Mouse (Mus musculus) CH12.LX (cell line): ENCODE measurements at regions not wholly inside any gene's neighbourhood (a gene's known extent, or its start where the extent isn't known, plus 50 kb on each side); places are given as distances from the start of the nearest gene placed in this dataset.

ENCODE experiments used
- DNase-seq: peaks from one replicate; pipeline ENCODE4 v3.0.0-alpha.2; 2013; ENCODE audit errors: extremely low read depth
- H3K27ac ChIP-seq: 2 replicates; pipeline ENCODE4 v1.5.1; 2012; ENCODE audit warnings: low read depth, mild to moderate bottlenecking, control low read depth, moderate library complexity; ENCODE audit not compliant: insufficient read depth
- H3K27me3 ChIP-seq: replicated peaks from 2 replicates; pipeline ENCODE3; 2012; ENCODE audit warnings: inconsistent platforms
- H3K36me3 ChIP-seq, 2 experiments: replicated peaks in 1 of 2; 2 replicates each; pipeline versions ENCODE3 to v1.6.1; 2012; ENCODE audit warnings: inconsistent platforms in 1 of 2, low read length in 1 of 2, mild to moderate bottlenecking in 1 of 2, mixed read lengths in 1 of 2, moderate library complexity in 1 of 2; ENCODE audit not compliant: control insufficient read depth in 1 of 2, insufficient read depth in 1 of 2
- H3K4me1 ChIP-seq, 2 experiments: 2 replicates each; pipeline ENCODE4 v1.6.1; 2012; ENCODE audit warnings: inconsistent platforms in 1 of 2, moderate library complexity in 1 of 2; ENCODE audit not compliant: insufficient read depth in 2 of 2, control insufficient read depth in 1 of 2
- H3K4me2 ChIP-seq: 2 replicates; pipeline ENCODE4 v1.6.1; 2012; ENCODE audit warnings: low read depth, mild to moderate bottlenecking, control low read depth; ENCODE audit not compliant: poor library complexity, insufficient read depth, severe bottlenecking
- H3K4me3 ChIP-seq, 3 experiments: fragments of 150-350 bp in 1 of 3; sonication (generic) in 1 of 3; replicated peaks in 1 of 3; 2 replicates each; pipeline versions ENCODE3 to v1.5.1; 2011 to 2012; ENCODE audit warnings: low read depth in 2 of 3, low read length in 2 of 3, mild to moderate bottlenecking in 2 of 3, moderate library complexity in 2 of 3, control low read depth in 1 of 3, improper control_type of control experiment in 1 of 3, inconsistent platforms in 1 of 3, mixed read lengths in 1 of 3; ENCODE audit not compliant: poor library complexity in 1 of 3
- H3K79me2 ChIP-seq: replicated peaks from 2 replicates; pipeline ENCODE4 v1.6.1; 2012; ENCODE audit warnings: mild to moderate bottlenecking, moderate library complexity; ENCODE audit not compliant: control insufficient read depth, poor library complexity, insufficient read depth, severe bottlenecking; ENCODE audit errors: extremely low read depth
- H3K9ac ChIP-seq: 2 replicates; pipeline ENCODE4 v1.6.1; 2012; ENCODE audit warnings: low read depth, mild to moderate bottlenecking, control low read depth, moderate library complexity; ENCODE audit not compliant: insufficient read depth
- H3K9me3 ChIP-seq: replicated peaks from 2 replicates; pipeline ENCODE3; 2012; ENCODE audit warnings: low read length, inconsistent platforms, mixed read lengths
- BHLHE40 ChIP-seq: IDR thresholded peaks from 2 replicates; pipeline ENCODE4 v1.6.1; 2011; ENCODE audit warnings: mild to moderate bottlenecking, low read depth, low read length, improper control_type of control experiment
- CHD1 ChIP-seq: IDR thresholded peaks from 2 replicates; pipeline ENCODE4 v1.6.1; 2012; ENCODE audit warnings: low read depth, low read length, improper control_type of control experiment, inconsistent platforms
- E2F4 ChIP-seq: IDR thresholded peaks from 2 replicates; pipeline ENCODE4 v1.6.1; 2011; ENCODE audit warnings: low read depth, low read length, improper control_type of control experiment; ENCODE audit not compliant: insufficient replicate concordance
- ELF1 ChIP-seq: IDR thresholded peaks from 2 replicates; pipeline ENCODE4 v1.6.1; 2014; ENCODE audit warnings: low read depth, mild to moderate bottlenecking, inconsistent platforms, low read length, improper control_type of control experiment
- JUN ChIP-seq: IDR thresholded peaks from 2 replicates; pipeline ENCODE4 v1.6.1; 2011; ENCODE audit warnings: low read depth, mild to moderate bottlenecking, low read length, improper control_type of control experiment, moderate library complexity; ENCODE audit not compliant: insufficient read depth
- MAFK ChIP-seq: IDR thresholded peaks from 2 replicates; pipeline ENCODE4 v1.6.1; 2011; ENCODE audit warnings: low read length, improper control_type of control experiment; ENCODE audit not compliant: insufficient replicate concordance
- MAX ChIP-seq: IDR thresholded peaks from 2 replicates; pipeline ENCODE4 v1.6.1; 2011; ENCODE audit warnings: low read length, improper control_type of control experiment
- MYC ChIP-seq: IDR thresholded peaks from 2 replicates; pipeline ENCODE4 v1.6.1; 2011; ENCODE audit warnings: low read depth, mild to moderate bottlenecking, improper control_type of control experiment, low read length
- NRF1 ChIP-seq: IDR thresholded peaks from 2 replicates; pipeline ENCODE4 v1.6.1; 2014; ENCODE audit warnings: low read depth, mild to moderate bottlenecking, inconsistent platforms, low read length, improper control_type of control experiment, moderate library complexity
- POLR2AphosphoS2 ChIP-seq: IDR thresholded peaks from 2 replicates; pipeline ENCODE4 v1.6.1; 2011; ENCODE audit warnings: low read depth, low read length, improper control_type of control experiment
- RAD21 ChIP-seq: IDR thresholded peaks from 2 replicates; pipeline ENCODE4 v1.6.1; 2011; ENCODE audit warnings: low read depth, mild to moderate bottlenecking, low read length, improper control_type of control experiment, moderate library complexity
- RCOR1 ChIP-seq: conservative IDR thresholded peaks from 2 replicates; pipeline ENCODE4 v1.6.1; 2012; ENCODE audit warnings: low read depth, mild to moderate bottlenecking, inconsistent platforms, low read length, improper control_type of control experiment
- SIN3A ChIP-seq: IDR thresholded peaks from 2 replicates; pipeline ENCODE4 v1.6.1; 2012; ENCODE audit warnings: low read length, improper control_type of control experiment, inconsistent platforms
- TCF12 ChIP-seq: IDR thresholded peaks from 2 replicates; pipeline ENCODE4 v1.6.1; 2014; ENCODE audit warnings: low read depth, mild to moderate bottlenecking, inconsistent platforms, low read length, improper control_type of control experiment
- ZMIZ1 ChIP-seq: IDR thresholded peaks from 2 replicates; pipeline ENCODE4 v1.6.1; 2012; ENCODE audit warnings: low read depth, mild to moderate bottlenecking, inconsistent platforms, low read length, improper control_type of control experiment
- ZNF384 ChIP-seq: IDR thresholded peaks from 2 replicates; pipeline ENCODE4 v1.6.1; 2012; ENCODE audit warnings: low read depth, low read length, improper control_type of control experiment, inconsistent platforms
- dilution Hi-C: fragments of 300-500 bp; cut with MboI; formaldehyde crosslinking; loops from 2 replicates; pipeline ENCODE4 v1.14.3; 2020; ENCODE audit warnings: low sequenced_read_pairs; ENCODE audit not compliant: extremely low pct_unique_long_range_greater_than_20kb, extremely low pct_ligation_motif_present
- in situ Hi-C: fragments of 300-500 bp; cut with MboI; formaldehyde crosslinking; loops from 3 replicates; pipeline ENCODE4 v1.14.3; 2019; ENCODE audit warnings: low sequenced_read_pairs, low pct_ligation_motif_present, low pct_unique_long_range_greater_than_20kb, mixed read lengths

DNA sequence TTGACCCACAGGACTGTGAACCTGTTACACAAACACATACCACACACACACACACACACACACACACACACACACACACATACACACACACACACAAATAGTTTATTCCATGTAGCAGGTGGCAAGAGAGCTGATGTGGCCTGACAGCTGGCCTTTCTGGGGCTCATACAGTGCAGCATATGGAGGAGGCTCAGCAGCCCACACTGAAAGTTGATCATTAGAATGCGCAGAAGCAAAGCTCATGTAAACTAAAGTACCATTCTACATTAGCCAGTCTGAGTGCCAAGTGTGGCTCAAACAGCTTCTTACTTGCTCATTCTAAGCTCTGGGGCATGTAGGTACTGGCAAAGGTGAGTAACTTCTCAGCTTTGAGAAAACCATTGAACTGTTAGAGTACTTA is 170.2 kb upstream of the Tent5a start:
- Histone ChIP-seq H3K27ac (no peak overlapping the region), H3K79me2 (no peaks in the 10 kb centered on the region), H3K9ac (no peak overlapping the region), H3K4me2 (no peak overlapping the region), H3K27me3 (no peaks in the 10 kb centered on the region), H3K36me3 (no peaks in the 10 kb centered on the region), H3K9me3 (no peaks in the 10 kb centered on the region)
- no peak for DNase-seq
- in situ Hi-C loops (no loop called here), dilution Hi-C loops (no loop called here)
- TF ChIP-seq ZNF384 (no peak), BHLHE40 (no peak), ZMIZ1 (no peak), RAD21 (no peak), ELF1 (no peak), SIN3A (no peak), E2F4 (no peak), RCOR1 (no peak), TCF12 (no peak), MYC (no peak), POLR2AphosphoS2 (no peak), JUN (no peak)
- TF ChIP-seq, all 38 proteins: peak for 0
- Histone ChIP-seq H3K4me3 (no peak overlapping the region), H3K4me1 (peaks cover 0 to 13% of the 10 kb centered on the region in 2 experiments; a peak in 3 of 4 replicates)

DNA sequence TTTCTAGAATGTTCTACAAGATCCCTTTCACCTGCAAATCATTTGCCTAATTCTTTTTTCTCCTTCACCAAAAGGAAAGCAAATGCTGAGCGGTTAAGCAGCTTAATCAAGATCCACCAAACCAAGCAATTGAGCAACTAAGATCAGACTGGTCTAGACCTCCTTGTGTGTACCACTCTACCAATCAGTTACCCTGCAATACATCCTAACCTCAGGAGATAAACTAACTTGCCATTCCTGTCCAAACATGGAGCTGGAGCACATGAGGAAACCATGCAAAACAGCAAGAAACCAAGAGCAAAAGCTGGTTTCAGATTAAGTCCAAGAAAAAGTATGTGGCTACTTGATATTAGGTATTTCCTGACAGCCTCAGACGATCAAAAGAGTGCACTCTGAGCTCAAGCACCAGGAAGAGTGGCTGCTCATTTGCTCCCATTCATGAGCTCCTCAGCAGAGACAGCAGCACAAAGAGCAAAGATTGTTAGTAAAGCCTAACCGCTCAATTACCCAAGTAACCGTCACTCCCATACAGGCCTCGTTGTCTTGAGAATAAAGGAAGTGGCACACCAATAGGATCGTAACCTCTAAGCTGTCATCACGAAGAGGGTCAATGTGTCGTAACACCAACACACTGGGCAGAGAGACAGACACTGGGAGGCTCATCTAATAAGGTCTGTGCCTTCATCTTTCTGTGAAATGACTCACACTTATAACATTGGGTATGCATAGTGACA is 169.5 kb upstream of the Tent5a start:
- DNase-seq = no peak
- TF ChIP-seq MAX (no peak), MAFK (no peak), NRF1 (no peak), ELF1 (no peak), CHD1 (no peak)
- H3K27ac ChIP-seq = no peak overlapping the region

More for the DNA sequence above, 169.5 kb upstream of the Tent5a start:
- Histone ChIP-seq H3K79me2 (no peaks in the 10 kb centered on the region), H3K4me2 (no peak overlapping the region), H3K36me3 (no peaks in the 10 kb centered on the region), H3K27me3 (no peaks in the 10 kb centered on the region), H3K9ac (no peak overlapping the region), H3K9me3 (no peaks in the 10 kb centered on the region), H3K4me1 (peaks cover 0 to 13% of the 10 kb centered on the region in 2 experiments; a peak in 3 of 4 replicates), H3K4me3 (no peak overlapping the region)
- in situ Hi-C loops = no loop called here
- dilution Hi-C loops = no loop called here
